Mouse (Mus musculus) spleen, adult 2 months (tissue): Measurements from ENCODE around the gene Dgkz.

Experiments used
- CTCF ChIP-seq: fragments of 200-500 bp; IDR thresholded peaks from 2 replicates; pipeline ENCODE4 v1.5.1; 2011; ENCODE audit warnings: mild to moderate bottlenecking, inconsistent platforms; ENCODE audit not compliant: insufficient read depth, insufficient read length, insufficient replicate concordance; ENCODE audit errors: extremely low read depth
- POLR2A ChIP-seq: fragments of 200-500 bp; IDR thresholded peaks from 2 replicates; pipeline ENCODE4 v1.6.1; 2011; ENCODE audit warnings: low read depth, low read length, inconsistent platforms

GRCm38 (mm10) chr2:92020676-92021265, 45.1 kb upstream of the Dgkz start:
- TF ChIP-seq POLR2A, result no peak
- no peak for TF ChIP-seq CTCF
